Mouse (Mus musculus): Measurements from ENCODE around the gene Olfr24. TPM values are rescaled to one million over a fixed set of nuclear protein-coding genes. Genes with fewer than 3 reads are reported as not detected.

Gene Olfr24
- 0.14 TPM for polyA plus RNA-seq (2017; shearing (Covaris generic))

DNA sequence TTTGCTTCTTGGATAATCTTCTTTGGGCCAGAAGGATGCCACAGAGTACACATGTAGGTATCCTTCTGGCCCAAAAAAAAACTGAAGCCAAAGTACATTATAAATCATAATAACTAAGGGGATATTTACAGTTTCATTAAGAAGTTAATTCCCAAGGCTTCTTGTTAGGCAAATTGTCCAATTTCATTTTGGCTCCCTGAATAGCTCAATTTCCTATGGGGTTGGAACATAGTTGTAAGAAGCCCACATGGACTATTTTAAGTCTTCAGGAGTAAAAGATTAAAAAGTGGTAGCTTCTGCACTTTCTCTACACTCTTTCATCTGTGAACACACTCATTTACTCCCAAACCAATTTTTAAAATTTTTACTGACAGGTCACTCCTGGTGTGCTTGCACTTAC is at the start of gene Olfr24:
TSS of gene Olfr24 (minus strand) at position 101 of the 400 bp plus-strand sequence.

Other genes with a start within 250 kb of the Olfr24 start
- not detected for gene Muc16, start 89.5 kb downstream of the Olfr24 start, polyA plus RNA-seq (2017; shearing (Covaris generic))
- gene Olfr828, start 55.5 kb upstream of the Olfr24 start, polyA plus RNA-seq (2017; shearing (Covaris generic)) = not detected
- not detected for gene Olfr829, start 90.9 kb upstream of the Olfr24 start, polyA plus RNA-seq (2017; shearing (Covaris generic))
- not detected for gene Olfr830, start 110.7 kb upstream of the Olfr24 start, polyA plus RNA-seq (2017; shearing (Covaris generic))
- not detected for gene Olfr832, start 173.1 kb upstream of the Olfr24 start, polyA plus RNA-seq (2017; shearing (Covaris generic))
- not detected for gene Olfr834, start 224.0 kb upstream of the Olfr24 start, polyA plus RNA-seq (2017; shearing (Covaris generic))